Mouse (Mus musculus): ENCODE data around the gene Gm10439.
"Not testable (repeated sequence)": the region's sequence is repeated elsewhere in the genome, so short reads cannot be mapped to it uniquely, and the experiment has no call there.

Gm10439 gene

GRCm38 (mm10) chrX:149594270-149594669, at the start of gene Gm10439:
Gene Gm10439 (plus strand): TSS chrX:149594570.
- not testable (repeated sequence) for DNase-seq

All from cerebellum, postnatal 36 days (tissue).